Mouse (Mus musculus) CD4-positive, CD25-positive, alpha-beta regulatory T cell, adult 9 weeks (primary cell): ENCODE data around the gene Fbxo27. TPM values are rescaled to one million over a fixed set of nuclear protein-coding genes. Genes with fewer than 3 reads are reported as not detected.

Experiments used
- polyA plus RNA-seq: library from polyadenylated mRNA; unstranded; fragments of 100-300 nt; shearing (Covaris generic); gene quantifications from one replicate; pipeline ENCODE4 v1.2.1, GENCODE M21; 2017

The Fbxo27 gene
- polyA plus RNA-seq = 3.8 TPM

GRCm38 (mm10) chr7:28692545-28693320, at the start of gene Fbxo27:
Fbxo27 (plus strand) TSS chr7:28692849.

GRCm38 (mm10) chr7:28716590-28717281, 24.1 kb downstream of the Fbxo27 start, which contains the start of gene Fbxo17:
Fbxo17 (plus strand) TSS chr7:28716804.

GRCm38 (mm10) chr7:28741709-28742438, 49.2 kb downstream of the Fbxo27 start, which contains the start of the genes Mrps12 and Sars2:
Mrps12 (minus strand) TSS chr7:28741820.
Sars2 (plus strand) TSS chr7:28741992.

Other genes with a start within 250 kb of the Fbxo27 start
- gene Lrfn1, start 240.9 kb upstream of the Fbxo27 start, polyA plus RNA-seq = 0.11 TPM
- gene Ifnl2, start 182.4 kb upstream of the Fbxo27 start, polyA plus RNA-seq = not detected
- gene Ifnl3, start 170.0 kb upstream of the Fbxo27 start, polyA plus RNA-seq = not detected
- gene Sycn, start 152.0 kb upstream of the Fbxo27 start, polyA plus RNA-seq = not detected
- not detected for gene Nccrp1, start 145.6 kb upstream of the Fbxo27 start, polyA plus RNA-seq
- gene Samd4b, start 94.7 kb upstream of the Fbxo27 start, polyA plus RNA-seq = 4.4 TPM
- 5.0 TPM for gene Pak4, start 94.7 kb upstream of the Fbxo27 start, polyA plus RNA-seq
- gene Acp7, start 61.5 kb upstream of the Fbxo27 start, polyA plus RNA-seq = not detected
- 8.0 TPM for gene Fbxo17, start 24.0 kb downstream of the Fbxo27 start, polyA plus RNA-seq
- gene Mrps12, start 49.0 kb downstream of the Fbxo27 start, polyA plus RNA-seq = 101 TPM
- 23.2 TPM for gene Sars2, start 49.1 kb downstream of the Fbxo27 start, polyA plus RNA-seq
- not detected for gene Ccer2, start 63.3 kb downstream of the Fbxo27 start, polyA plus RNA-seq
- gene Sirt2, start 73.9 kb downstream of the Fbxo27 start, polyA plus RNA-seq = 88.8 TPM
- gene Nfkbib, start 74.7 kb downstream of the Fbxo27 start, polyA plus RNA-seq = 131 TPM
- 254 TPM for gene Rinl, start 96.1 kb downstream of the Fbxo27 start, polyA plus RNA-seq
- gene Hnrnpl, start 115.7 kb downstream of the Fbxo27 start, polyA plus RNA-seq = 106 TPM
- 216 TPM for gene Ech1, start 132.4 kb downstream of the Fbxo27 start, polyA plus RNA-seq
- 26.3 TPM for gene Lgals4, start 141.0 kb downstream of the Fbxo27 start, polyA plus RNA-seq
- gene Lgals7, start 171.0 kb downstream of the Fbxo27 start, polyA plus RNA-seq = 2.8 TPM
- 0.25 TPM for gene Capn12, start 188.6 kb downstream of the Fbxo27 start, polyA plus RNA-seq